Mouse (Mus musculus): Measurements from ENCODE around the gene Fzd2.

- TF ChIP-seq POLR2A (IDR thresholded peaks at IDR 0.05; ENCODE audit: low read depth, low read length): no peak
- TF ChIP-seq CTCF (IDR thresholded peaks at IDR 0.05; ENCODE audit: borderline replicate concordance, insufficient read depth, low read length): no peak
These were observed 15.3 kb downstream of the Fzd2 start for GRCm38 (mm10) chr11:102619449-102619848.
